Mouse (Mus musculus) liver, embryonic 14.5 days (tissue): Measurements from ENCODE around the gene Metrn.
A peak's percentile ranks its signal among the peaks of the same experiment; 100 is the strongest.

ENCODE experiments used
- CTCF ChIP-seq: IDR thresholded peaks from 2 replicates; pipeline ENCODE4 v1.5.1; 2016; ENCODE audit warnings: antibody characterized with exemption, low read depth, control low read depth
- EP300 ChIP-seq: IDR thresholded peaks from 2 replicates; pipeline ENCODE4 v1.6.1; 2016; ENCODE audit warnings: antibody characterized with exemption, low read depth

DNA sequence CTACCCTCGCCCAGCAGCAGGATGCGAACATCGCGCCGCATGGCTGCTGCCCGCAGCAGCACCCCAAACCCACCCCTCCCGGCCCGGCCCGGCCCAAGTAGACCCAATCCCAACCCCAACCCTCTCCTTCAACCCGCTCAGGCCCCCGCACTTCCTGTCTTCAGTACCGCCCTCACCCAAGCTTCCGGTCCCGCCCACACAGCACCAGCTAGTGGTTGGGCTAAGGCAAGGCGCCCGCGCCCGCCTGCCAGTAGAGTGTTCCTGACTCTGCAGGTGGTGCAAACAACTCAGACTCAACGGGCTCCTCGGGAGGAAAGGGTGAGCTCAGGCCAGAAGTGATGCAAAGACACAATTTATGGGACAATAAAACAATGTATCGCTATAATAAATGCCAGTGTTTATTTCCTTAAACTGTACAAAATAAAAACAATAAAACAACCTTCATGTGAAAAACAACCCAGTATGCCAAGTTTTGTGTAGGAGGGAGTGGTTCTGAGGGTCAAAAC, 47.5 kb upstream of the Metrn start, which contains the start of gene Rhot2:
- no peak for TF ChIP-seq EP300
- TF ChIP-seq CTCF: peak; percentile 89
